Mouse (Mus musculus) effector memory CD4-positive, alpha-beta T cell, adult 5 months (primary cell): Measurements from ENCODE around the gene Plppr3. TPM values are rescaled to one million over a fixed set of nuclear protein-coding genes. Genes with fewer than 3 reads are reported as not detected.

Experiments used
- polyA plus RNA-seq: library from polyadenylated mRNA; unstranded; fragments of 100-300 nt; shearing (Covaris generic); gene quantifications from one replicate; pipeline ENCODE4 v1.2.1, GENCODE M21; 2017

Plppr3 gene
- 11.3 TPM for polyA plus RNA-seq

GRCm38 (mm10) chr10:79874290-79874862 lies at the start of gene Plppr3, which contains the start of gene Prtn3:
Plppr3 (minus strand) TSS chr10:79874634.
Prtn3 (plus strand) TSS chr10:79874476.

GRCm38 (mm10) chr10:79920958-79921535 lies 46.6 kb upstream of the Plppr3 start, which contains the start of gene R3hdm4:
R3hdm4 (minus strand) TSS chr10:79921208.

GRCm38 (mm10) chr10:79916808-79917531 lies 42.5 kb upstream of the Plppr3 start, which contains the start of gene Kiss1r:
Kiss1r (plus strand) TSS chr10:79916971.

GRCm38 (mm10) chr10:79910556-79910955 lies 36.1 kb upstream of the Plppr3 start, which contains the start of gene Gm26602:
Gm26602 (plus strand) TSS chr10:79910856.

GRCm38 (mm10) chr10:79908167-79909091 lies 34.0 kb upstream of the Plppr3 start, which contains the start of gene Med16:
Med16 (minus strand) TSS chr10:79908923.

GRCm38 (mm10) chr10:79890670-79891069 lies 16.2 kb upstream of the Plppr3 start, which contains the start of gene Cfd:
Cfd (plus strand) TSS chr10:79890853.

GRCm38 (mm10) chr10:79886054-79886453 lies 11.6 kb upstream of the Plppr3 start, which contains the start of gene Elane:
Elane (plus strand) TSS chr10:79886247.

GRCm38 (mm10) chr10:79853860-79854795 lies 20.3 kb downstream of the Plppr3 start, which contains the start of gene Ptbp1:
Ptbp1 (plus strand) TSS chr10:79854427.

GRCm38 (mm10) chr10:79820782-79821181 lies 53.7 kb downstream of the Plppr3 start, which contains the start of gene Misp:
Misp (plus strand) TSS chr10:79820989.

Other genes with a start within 250 kb of the Plppr3 start
- not detected for gene Shc2, start 236.7 kb downstream of the Plppr3 start, polyA plus RNA-seq
- gene Odf3l2, start 228.9 kb downstream of the Plppr3 start, polyA plus RNA-seq: not detected
- not detected for gene Madcam1, start 210.1 kb downstream of the Plppr3 start, polyA plus RNA-seq
- gene Tpgs1, start 205.3 kb downstream of the Plppr3 start, polyA plus RNA-seq: 24.0 TPM
- 83.3 TPM for gene Cdc34, start 192.4 kb downstream of the Plppr3 start, polyA plus RNA-seq
- 2.7 TPM for gene Gzmm, start 185.6 kb downstream of the Plppr3 start, polyA plus RNA-seq
- 178 TPM for gene Bsg, start 170.1 kb downstream of the Plppr3 start, polyA plus RNA-seq
- gene Hcn2, start 158.0 kb downstream of the Plppr3 start, polyA plus RNA-seq: 0.12 TPM
- 33.4 TPM for gene Polrmt, start 128.1 kb downstream of the Plppr3 start, polyA plus RNA-seq
- gene Fgf22, start 119.6 kb downstream of the Plppr3 start, polyA plus RNA-seq: not detected
- 47.0 TPM for gene Rnf126, start 107.7 kb downstream of the Plppr3 start, polyA plus RNA-seq
- gene Fstl3, start 97.4 kb downstream of the Plppr3 start, polyA plus RNA-seq: 0.31 TPM
- not detected for gene Prss57, start 83.7 kb downstream of the Plppr3 start, polyA plus RNA-seq
- 3.5 TPM for gene Palm, start 81.1 kb downstream of the Plppr3 start, polyA plus RNA-seq
- gene Misp, start 53.6 kb downstream of the Plppr3 start, polyA plus RNA-seq: not detected
- 555 TPM for gene Ptbp1, start 20.2 kb downstream of the Plppr3 start, polyA plus RNA-seq
- not detected for gene Prtn3, start 158 bp downstream of the Plppr3 start, polyA plus RNA-seq
- not detected for gene Elane, start 11.6 kb upstream of the Plppr3 start, polyA plus RNA-seq
- not detected for gene Cfd, start 16.2 kb upstream of the Plppr3 start, polyA plus RNA-seq
- 31.9 TPM for gene Med16, start 34.3 kb upstream of the Plppr3 start, polyA plus RNA-seq
- 11.6 TPM for gene Gm26602, start 36.2 kb upstream of the Plppr3 start, polyA plus RNA-seq
- gene Kiss1r, start 42.3 kb upstream of the Plppr3 start, polyA plus RNA-seq: 0.26 TPM
- 113 TPM for gene R3hdm4, start 46.6 kb upstream of the Plppr3 start, polyA plus RNA-seq
- 10.6 TPM for gene Arid3a, start 52.4 kb upstream of the Plppr3 start, polyA plus RNA-seq
- gene Wdr18, start 85.5 kb upstream of the Plppr3 start, polyA plus RNA-seq: 55.5 TPM
- not detected for gene Grin3b, start 96.1 kb upstream of the Plppr3 start, polyA plus RNA-seq
- 28.1 TPM for gene Tmem259, start 109.7 kb upstream of the Plppr3 start, polyA plus RNA-seq
- gene Cnn2, start 114.0 kb upstream of the Plppr3 start, polyA plus RNA-seq: 501 TPM
- 52.9 TPM for gene Abca7, start 121.9 kb upstream of the Plppr3 start, polyA plus RNA-seq
- gene Arhgap45, start 142.0 kb upstream of the Plppr3 start, polyA plus RNA-seq: 733 TPM
- 112 TPM for gene Polr2e, start 165.2 kb upstream of the Plppr3 start, polyA plus RNA-seq
- 368 TPM for gene Gpx4, start 172.5 kb upstream of the Plppr3 start, polyA plus RNA-seq
- gene Sbno2, start 230.9 kb upstream of the Plppr3 start, polyA plus RNA-seq: 62.6 TPM
- 79.3 TPM for gene Stk11, start 241.2 kb upstream of the Plppr3 start, polyA plus RNA-seq